Mouse (Mus musculus): ENCODE measurements around the gene Pcdh7.

GRCm38 (mm10) chr5:57767346-57767745, 49.6 kb downstream of the Pcdh7 start:
- TF ChIP-seq CTCF (IDR thresholded peaks at IDR 0.05; ENCODE audit: low read depth) (no peak), EP300 (IDR thresholded peaks at IDR 0.05; ENCODE audit: low read depth) (no peak)

All from heart, postnatal 0 days (tissue).